Mouse (Mus musculus) gastrocnemius, postnatal 36 days (tissue): ENCODE data around the gene Nradd. TPM values are rescaled to one million over a fixed set of nuclear protein-coding genes. Genes with fewer than 3 reads are reported as not detected.

Experiments used
- DNase-seq, 2 experiments: peaks; one replicate each; pipeline ENCODE4 v3.0.0; 2022
- intact Hi-C: fragments of 180-260 bp; cut with DNase I; formaldehyde crosslinking; loops from one replicate; pipeline ENCODE4 v1.15.1; 2025
- microRNA-seq, 2 experiments: library from miRNA; unstranded; fragments of <30 nt; microRNA quantifications; one replicate each; pipeline ENCODE4 v1.2.0; 2021
- total RNA-seq, 2 experiments: library from RNA; stranded (reverse); gene quantifications; 2 replicates each; pipeline ENCODE4 v1.2.3; 2021

Gene Nradd
- total RNA-seq, 2 experiments from 2014 or later, result 0.91 to 1.2 TPM

- intact Hi-C loops, result no loop called here
- no peak for DNase-seq
These were observed 1.5 kb downstream of the Nradd start for GRCm38 (mm10) chr9:110622621-110623219.

GRCm38 (mm10) chr9:110620685-110621084 is 3.6 kb downstream of the Nradd start:
- intact Hi-C loops, result no loop called here
- no peak for DNase-seq

- intact Hi-C loops, result no loop called here
- DNase-seq, result no peak
These were observed 4.1 kb downstream of the Nradd start for GRCm38 (mm10) chr9:110620180-110620579.

GRCm38 (mm10) chr9:110617081-110617480 is 7.2 kb downstream of the Nradd start:
- no peak for DNase-seq
- intact Hi-C loops, result no loop called here

- no peak for DNase-seq
- intact Hi-C loops, result no loop called here
These were observed 12.8 kb downstream of the Nradd start for GRCm38 (mm10) chr9:110611471-110611870.

GRCm38 (mm10) chr9:110583521-110583920 is 40.7 kb downstream of the Nradd start:
- intact Hi-C loops, result no loop called here
- no peak for DNase-seq

GRCm38 (mm10) chr9:110582161-110582560 is 42.1 kb downstream of the Nradd start:
- no peak for DNase-seq
- intact Hi-C loops, result no loop called here

Small RNA genes lying within 50 kb of the gene (microRNA-seq; reads per million reads assigned to microRNA genes)
- gene Mir8107, result 0 to 0.36 reads per million in 2 experiments

Other genes starting within 250 kb of the Nradd start
- gene Ptpn23, start 216.2 kb downstream of the Nradd start, total RNA-seq, result 1 to 10 TPM; 7.9 to 8.1 TPM
- gene Ngp, start 204.7 kb downstream of the Nradd start, total RNA-seq, result not detected
- gene Klhl18, start 147.8 kb downstream of the Nradd start, total RNA-seq, result 1 to 10 TPM; 6.6 to 7.9 TPM
- gene Kif9, start 147.5 kb downstream of the Nradd start, total RNA-seq, result under 1 TPM in 1 of 2 experiments, not detected in 1; 0.17 TPM
- gene Setd2, start 91.9 kb downstream of the Nradd start, total RNA-seq, result 10 to 100 TPM; 21.8 to 29.9 TPM
- 1 to 10 TPM; 3.3 to 3.6 TPM for gene Nbeal2, start 29.7 kb upstream of the Nradd start, total RNA-seq
- 10 to 100 TPM; 45.1 to 48.1 TPM for gene Ccdc12, start 32.1 kb upstream of the Nradd start, total RNA-seq
- gene Myl3, start 117.4 kb upstream of the Nradd start, total RNA-seq, result 1,000 to 10,000 TPM in 1 of 2 experiments, 100 to 1,000 TPM in 1; 290 to 1,186 TPM
- 1 to 10 TPM in 1 of 2 experiments, under 1 TPM in 1; 0.74 to 1.1 TPM for gene Pth1r, start 122.7 kb upstream of the Nradd start, total RNA-seq
- not detected for gene Prss42, start 173.7 kb upstream of the Nradd start, total RNA-seq
- gene Prss44, start 189.5 kb upstream of the Nradd start, total RNA-seq, result not detected
- gene Prss43, start 202.2 kb upstream of the Nradd start, total RNA-seq, result not detected
- gene Prss45, start 210.1 kb upstream of the Nradd start, total RNA-seq, result not detected
- not detected for gene Prss46, start 220.1 kb upstream of the Nradd start, total RNA-seq
- not detected for gene Prss50, start 233.5 kb upstream of the Nradd start, total RNA-seq